Mouse (Mus musculus) liver, embryonic 14.5 days (tissue): ENCODE measurements around the gene Hist2h3c1. TPM values are rescaled to one million over a fixed set of nuclear protein-coding genes. Genes with fewer than 3 reads are reported as not detected.

Experiments
- ATAC-seq: fragments of 200-750 bp; cut with Nextera tagmentation; 2 replicates; pipeline ENCODE4 v1.8.0; 2017; ENCODE audit warnings: moderate number of reproducible peaks, mild to moderate bottlenecking, moderate library complexity; ENCODE audit not compliant: insufficient read depth
- DNase-seq, 3 experiments: peaks; one replicate each; pipeline ENCODE4 v3.0.0-alpha.2; 2012 to 2013; ENCODE audit warnings: low read depth in 3 of 3, low spot score in 3 of 3
- H3K27ac ChIP-seq: fragments of 300-500 bp; sonication (generic); 2 replicates; pipeline ENCODE4 v1.5.1; 2014; ENCODE audit warnings: moderate library complexity, mild to moderate bottlenecking, control low read depth, inconsistent platforms
- H3K27me3 ChIP-seq: fragments of 300-500 bp; sonication (generic); 2 replicates; pipeline ENCODE4 v1.6.1; 2014; ENCODE audit warnings: mild to moderate bottlenecking, low read length, moderate library complexity; ENCODE audit not compliant: control insufficient read depth, insufficient read depth
- H3K36me3 ChIP-seq: fragments of 300-500 bp; sonication (generic); replicated peaks from 2 replicates; pipeline ENCODE4 v1.6.1; 2014; ENCODE audit warnings: low read depth; ENCODE audit not compliant: control insufficient read depth, insufficient read depth
- H3K4me1 ChIP-seq, 2 experiments: fragments of 200-500 bp in 1 of 2; fragments of 300-500 bp in 1 of 2; sonication (generic) in 1 of 2; replicated peaks; 2 replicates each; pipeline ENCODE4 v1.6.1; 2012 to 2014; ENCODE audit warnings: antibody characterized with exemption in 1 of 2, inconsistent platforms in 1 of 2, low read length in 1 of 2; ENCODE audit not compliant: control insufficient read depth in 2 of 2, insufficient read depth in 2 of 2
- H3K4me2 ChIP-seq: fragments of 300-500 bp; sonication (generic); 2 replicates; pipeline ENCODE4 v1.6.1; 2014; ENCODE audit warnings: low read depth, mild to moderate bottlenecking, control low read depth, moderate library complexity
- H3K4me3 ChIP-seq, 2 experiments: fragments of 200-500 bp in 1 of 2; fragments of 300-500 bp in 1 of 2; sonication (generic) in 1 of 2; 2 replicates each; pipeline ENCODE4 v1.5.1; 2012 to 2014; ENCODE audit warnings: low read depth in 2 of 2, low read length in 2 of 2, mild to moderate bottlenecking in 2 of 2, control low read depth in 1 of 2, inconsistent platforms in 1 of 2, moderate library complexity in 1 of 2; ENCODE audit not compliant: insufficient read depth in 1 of 2
- H3K9ac ChIP-seq: fragments of 300-500 bp; sonication (generic); replicated peaks from 2 replicates; pipeline ENCODE4 v1.6.1; 2014; ENCODE audit warnings: mild to moderate bottlenecking, control low read depth, moderate library complexity
- H3K9me3 ChIP-seq: fragments of 300-500 bp; sonication (generic); 2 replicates; pipeline ENCODE4 v1.6.1; 2016; ENCODE audit warnings: low read length, mixed read lengths; ENCODE audit not compliant: control insufficient read depth
- CTCF ChIP-seq: IDR thresholded peaks from 2 replicates; pipeline ENCODE4 v1.5.1; 2016; ENCODE audit warnings: antibody characterized with exemption, low read depth, control low read depth
- EP300 ChIP-seq: IDR thresholded peaks from 2 replicates; pipeline ENCODE4 v1.6.1; 2016; ENCODE audit warnings: antibody characterized with exemption, low read depth
- WGBS: fragments of 180-500 bp; shearing (Covaris S2); extraction: QIAGEN DNeasy Blood & Tissue Kit; methylation state at CpG from one replicate; pipeline ENCODE4 v1.1.7; 2014; ENCODE audit not compliant: insufficient replicate concordance; 5-methylcytosine and 5-hydroxymethylcytosine counted together
- polyA plus RNA-seq, 2 experiments: library from polyadenylated mRNA; depleted of rRNA in 1 of 2; stranded (reverse) in 1 of 2; unstranded in 1 of 2; fragments of >200 nt; fragmentation: Nextera tagmentation in 1 of 2; extraction: Ambion mirVana in 1 of 2; gene quantifications; 2 replicates each; pipeline versions ENCODE4 v1.2.1 to v1.2.3; 2012 to 2014

Hist2h3c1 gene
- polyA plus RNA-seq, 2 experiments: 2.4 to 2.6 TPM

DNA sequence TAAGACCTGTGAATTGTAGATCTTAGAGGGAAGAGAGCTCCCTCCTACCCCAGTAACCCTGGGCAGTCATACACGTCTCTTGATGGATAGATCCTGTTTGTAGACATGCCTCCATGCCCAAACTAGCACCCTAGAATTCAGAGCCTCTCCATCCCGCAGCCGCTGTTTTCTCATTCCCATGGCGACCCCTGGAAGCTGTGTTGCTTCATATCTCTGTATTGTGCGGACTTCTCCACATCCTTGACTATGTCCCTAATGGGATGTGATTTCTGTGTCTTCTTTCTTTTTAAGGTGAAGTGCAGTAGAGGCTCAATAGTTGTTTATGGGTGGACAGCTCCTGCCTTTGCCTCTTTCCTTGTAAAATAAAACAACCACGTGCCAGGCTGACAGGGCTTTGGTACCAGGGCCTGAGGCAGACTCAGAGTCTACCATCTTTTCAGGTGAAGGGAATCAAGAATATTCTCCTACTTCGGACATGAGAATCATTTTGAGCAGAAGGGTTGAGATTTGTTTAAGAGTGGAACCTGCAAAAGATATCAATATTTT lies 18.0 kb downstream of the Hist2h3c1 start:
- DNase-seq: no peak
- Histone ChIP-seq H3K27me3 (no peaks in the 10 kb centered on the region), H3K9ac (peak overlapping the region; percentile 100), H3K9me3 (no peaks in the 10 kb centered on the region), H3K4me1 (peaks cover 37 to 44% of the 10 kb centered on the region in 2 experiments), H3K4me2 (peak overlapping the region; percentile 86), H3K4me3 (peak overlapping the region; percentile 54 to 63; a peak in 3 of 4 replicates), H3K27ac (peak overlapping the region; percentile 100), H3K36me3 (no peaks in the 10 kb centered on the region)
- no peak for ATAC-seq
- 63% methylated on average over 7 of the region's 7 CpGs for WGBS
- TF ChIP-seq CTCF (no peak), EP300 (no peak)

DNA sequence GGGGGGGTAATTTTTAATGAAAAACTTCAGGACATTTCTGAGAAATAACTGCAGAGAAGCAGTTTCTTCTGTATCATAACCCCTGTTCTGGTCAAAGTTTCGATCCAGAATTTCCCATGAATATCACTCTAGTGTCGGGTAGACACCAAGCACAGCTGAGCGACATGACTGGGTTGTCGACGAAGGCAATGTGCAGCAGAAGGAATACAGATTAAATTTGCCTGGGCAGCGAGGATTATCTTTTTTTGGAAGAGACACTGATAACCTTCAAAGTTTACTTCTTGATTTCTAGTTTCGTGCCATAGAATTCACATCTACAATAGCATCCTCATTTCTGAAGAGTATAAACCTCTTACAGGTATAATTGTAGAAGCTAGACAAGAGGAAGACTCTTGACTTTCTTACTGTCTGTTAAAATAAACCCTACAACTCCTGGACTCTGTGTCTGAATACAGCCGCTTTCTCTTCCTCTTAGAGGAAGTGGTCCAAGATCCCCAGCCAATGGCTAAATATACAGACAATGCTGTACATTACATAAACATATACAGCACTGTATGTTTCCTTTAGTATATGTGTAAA lies 19.7 kb downstream of the Hist2h3c1 start:
- ATAC-seq: no peak
- no peaks in the 10 kb centered on the region for H3K9me3 ChIP-seq
- TF ChIP-seq CTCF (no peak), EP300 (0 out of 2 replicates have a peak, but pooled peaks have one; percentile 32)
- H3K4me3 ChIP-seq: no peak overlapping the region
- no peaks in the 10 kb centered on the region for H3K36me3 ChIP-seq
- H3K4me1 ChIP-seq: peaks cover 36 to 44% of the 10 kb centered on the region in 2 experiments
- H3K27ac ChIP-seq: peak overlapping the region; percentile 97
- WGBS: 41% methylated on average over 8 of the region's 8 CpGs
- H3K4me2 ChIP-seq: peak overlapping the region; percentile 31
- DNase-seq: no peak
- no peaks in the 10 kb centered on the region for H3K27me3 ChIP-seq
- peak overlapping the region; percentile 49 for H3K9ac ChIP-seq

DNA sequence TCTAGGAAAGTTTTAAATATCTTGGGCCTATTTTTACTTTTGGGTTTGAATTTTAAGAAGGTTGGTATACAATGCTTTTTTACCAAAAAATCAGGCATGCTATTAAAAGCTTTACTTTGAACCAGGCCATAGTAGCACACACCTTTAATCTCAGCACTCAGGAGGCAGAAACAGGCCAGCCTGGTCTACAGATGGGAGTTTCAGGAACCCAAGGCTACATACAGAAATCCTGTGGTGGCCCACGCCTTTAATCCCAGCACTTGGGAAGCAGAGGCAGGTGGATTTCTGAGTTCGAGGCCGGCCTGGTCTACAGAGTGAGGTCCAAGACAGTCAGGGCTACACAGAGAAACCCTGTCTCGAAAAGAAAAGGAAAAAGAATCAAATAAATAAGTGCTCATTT lies 21.1 kb downstream of the Hist2h3c1 start:
- WGBS: 59% methylated on average over 4 of the region's 4 CpGs
- TF ChIP-seq CTCF (no peak), EP300 (no peak)
- ATAC-seq (no peak), DNase-seq (no peak)
- H3K4me2 ChIP-seq: peak overlapping the region; percentile 80
- no peaks in the 10 kb centered on the region for H3K27me3 ChIP-seq
- no peaks in the 10 kb centered on the region for H3K36me3 ChIP-seq
- peaks cover 29 to 35% of the 10 kb centered on the region in 2 experiments for H3K4me1 ChIP-seq
- H3K9me3 ChIP-seq: no peaks in the 10 kb centered on the region
- H3K27ac ChIP-seq: peak overlapping the region; percentile 97
- H3K4me3 ChIP-seq: peak overlapping the region in 1 of 2 experiments; percentile 54; a peak in 2 of 4 replicates
- H3K9ac ChIP-seq: peak overlapping the region; percentile 83

DNA sequence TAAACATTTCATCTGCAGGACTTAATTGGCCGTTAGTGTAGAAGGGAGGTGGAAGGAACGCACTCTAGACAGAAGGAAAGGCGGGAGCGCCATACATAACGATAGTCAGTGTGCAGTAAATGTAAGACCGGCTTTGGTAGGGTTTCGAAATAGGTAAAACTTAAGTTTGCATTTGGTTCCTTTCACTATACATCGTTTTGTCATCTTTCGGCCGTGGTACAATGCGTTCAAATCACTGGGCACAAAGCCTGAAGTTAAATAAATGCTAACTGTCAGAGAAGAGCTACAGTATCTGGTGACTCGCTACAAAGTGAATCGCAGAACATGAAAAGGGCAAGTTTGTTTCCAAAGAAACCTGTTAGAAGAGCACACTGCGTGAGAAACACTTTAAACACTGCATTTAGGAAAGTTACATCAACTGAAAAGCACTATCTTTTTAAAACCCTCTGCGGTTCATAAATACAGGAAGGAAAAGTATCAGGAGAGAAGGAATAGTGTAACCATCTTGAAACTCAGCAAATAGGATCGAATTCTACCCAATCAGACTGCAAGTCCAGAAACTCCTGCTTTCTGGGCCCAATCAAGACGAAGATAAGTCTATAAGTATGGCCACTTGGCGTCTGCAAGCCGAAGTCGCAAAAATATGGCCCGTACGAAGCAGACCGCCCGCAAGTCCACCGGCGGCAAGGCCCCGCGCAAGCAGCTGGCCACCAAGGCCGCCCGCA lies 21.7 kb downstream of the Hist2h3c1 start, which contains the start of gene Hist2h3b:
Gene Hist2h3b (plus strand): TSS at position 604 of the 725 bp plus-strand sequence.
- Histone ChIP-seq H3K27ac (peak within 1 kb of the TSS; percentile 97), H3K27me3 (no peaks in the 10 kb centered on the region), H3K4me1 (peaks cover 29 to 35% of the 10 kb centered on the region in 2 experiments), H3K9ac (peak within 1 kb of the TSS; percentile 97), H3K9me3 (no peaks in the 10 kb centered on the region), H3K4me3 (peak within 1 kb of the TSS; percentile 63), H3K4me2 (peak within 1 kb of the TSS; percentile 82), H3K36me3 (no peaks in the 10 kb centered on the region)
- peak; percentile 80 to 85 (median 82) for DNase-seq
- TF ChIP-seq CTCF: no peak
- peak; percentile 64 for TF ChIP-seq EP300
- peak; percentile 45 for ATAC-seq
- 22% methylated on average over 29 of the region's 30 CpGs for WGBS
